Mouse (Mus musculus): ENCODE measurements at regions not wholly inside any gene's neighbourhood (a gene's known extent, or its start where the extent isn't known, plus 50 kb on each side); places are given as distances from the start of the nearest gene placed in this dataset.
A peak's percentile ranks its signal among the peaks of the same experiment; 100 is the strongest.

DNA sequence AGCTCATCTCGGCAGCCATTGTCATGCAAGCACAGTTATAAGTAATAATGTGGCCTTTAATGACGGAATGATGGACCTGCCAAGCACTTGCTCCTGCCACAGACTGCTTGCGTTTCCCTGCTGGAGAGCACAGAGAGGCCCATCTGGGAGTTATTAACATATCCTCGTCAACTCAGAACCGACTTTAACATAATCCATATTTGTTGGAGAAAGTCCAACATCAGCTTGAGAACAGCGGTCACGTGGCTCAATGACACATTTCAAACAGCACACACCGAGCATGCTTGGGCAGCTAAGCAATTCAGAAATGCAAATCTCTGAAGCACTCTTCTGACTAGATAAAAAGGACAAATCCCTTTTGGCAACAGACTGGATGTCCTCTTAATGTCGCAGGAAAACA, 332.7 kb upstream of the Atp5g3 start (continued):
- TF ChIP-seq PAX5 (IDR thresholded peaks at IDR 0.05; ENCODE audit: low read length) (no peak), UBTF (IDR thresholded peaks at IDR 0.05; ENCODE audit: low read depth, low read length) (no peak), CTCF (conservative IDR thresholded peaks at IDR 0.05 in 1 of 2, IDR thresholded peaks at IDR 0.05 in 1 of 2; ENCODE audit: low read depth in 2 of 2, low read length in 2 of 2) (no peak), ZC3H11A (IDR thresholded peaks at IDR 0.05; ENCODE audit: low read depth, low read length) (no peak), ZKSCAN1 (IDR thresholded peaks at IDR 0.05; ENCODE audit: borderline replicate concordance, low read depth, low read length) (no peak), MAZ (IDR thresholded peaks at IDR 0.05; ENCODE audit: low read depth, low read length) (no peak), KAT2A (IDR thresholded peaks at IDR 0.05; ENCODE audit: insufficient replicate concordance, low read length) (no peak), TCF12 (IDR thresholded peaks at IDR 0.05; ENCODE audit: low read depth, low read length) (peak; percentile 18; the same call in 1 of the 2 replicates)

DNA sequence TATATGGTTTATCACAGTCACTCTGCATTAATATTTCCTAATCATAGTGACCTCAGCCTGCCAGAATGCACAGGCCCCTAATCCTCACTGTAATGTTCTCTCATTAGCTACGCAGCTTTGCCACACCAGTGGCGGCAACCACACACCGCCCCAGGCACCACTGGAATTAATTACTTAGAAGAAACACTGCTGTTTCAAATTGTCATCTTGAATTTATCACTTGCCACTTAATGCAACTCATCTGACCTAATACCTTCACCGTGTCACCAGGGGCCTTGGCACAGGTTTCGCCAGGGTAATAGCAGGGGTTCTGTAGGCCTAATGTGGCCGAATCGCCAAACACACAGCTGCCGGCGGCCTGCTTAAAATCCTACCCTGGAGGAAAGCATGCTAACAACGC, 328.5 kb upstream of the Atp5g3 start:
- Histone ChIP-seq H3K27ac (ENCODE audit: insufficient read depth, low read depth) (no peak overlapping the region), H3K4me1 (ENCODE audit: control insufficient read depth in 1 of 2, insufficient read depth in 2 of 2) (peaks cover 4 to 13% of the 10 kb centered on the region in 2 experiments), H3K27me3 (replicated peaks) (no peaks in the 10 kb centered on the region), H3K4me3 (replicated peaks in 1 of 3; ENCODE audit: low read depth in 2 of 3, low read length in 2 of 3, poor library complexity in 1 of 3) (no peak overlapping the region), H3K4me2 (ENCODE audit: insufficient read depth, low read depth, poor library complexity, severe bottlenecking) (no peak overlapping the region), H3K9ac (ENCODE audit: insufficient read depth, low read depth) (no peak overlapping the region), H3K79me2 (replicated peaks; ENCODE audit: control insufficient read depth, extremely low read depth, insufficient read depth, poor library complexity, severe bottlenecking) (no peaks in the 10 kb centered on the region), H3K36me3 (replicated peaks in 1 of 2; ENCODE audit: control insufficient read depth in 1 of 2, insufficient read depth in 1 of 2, low read length in 1 of 2) (no peaks in the 10 kb centered on the region), H3K9me3 (replicated peaks; ENCODE audit: low read length) (no peaks in the 10 kb centered on the region)
- TF ChIP-seq UBTF (IDR thresholded peaks at IDR 0.05; ENCODE audit: low read depth, low read length) (no peak), POLR2AphosphoS2 (IDR thresholded peaks at IDR 0.05; ENCODE audit: low read depth, low read length) (no peak), ZKSCAN1 (IDR thresholded peaks at IDR 0.05; ENCODE audit: borderline replicate concordance, low read depth, low read length) (no peak), ELF1 (IDR thresholded peaks at IDR 0.05; ENCODE audit: low read depth, low read length) (no peak), E2F4 (IDR thresholded peaks at IDR 0.05; ENCODE audit: insufficient replicate concordance, low read depth, low read length) (no peak), ZMIZ1 (IDR thresholded peaks at IDR 0.05; ENCODE audit: low read depth, low read length) (no peak), ETS1 (conservative IDR thresholded peaks at IDR 0.05; ENCODE audit: low read depth, low read length) (no peak), GABPA (IDR thresholded peaks at IDR 0.05; ENCODE audit: insufficient replicate concordance, low read depth, low read length) (no peak), CHD2 (IDR thresholded peaks at IDR 0.05; ENCODE audit: low read length) (no peak), HCFC1 (IDR thresholded peaks at IDR 0.05; ENCODE audit: low read depth, low read length) (no peak), JUND (conservative IDR thresholded peaks at IDR 0.05; ENCODE audit: low read depth, low read length) (no peak), USF2 (conservative IDR thresholded peaks at IDR 0.05; ENCODE audit: low read depth, low read length) (no peak), JUN (IDR thresholded peaks at IDR 0.05; ENCODE audit: insufficient read depth, low read depth, low read length) (no peak), RCOR1 (conservative IDR thresholded peaks at IDR 0.05; ENCODE audit: low read depth, low read length) (no peak), ZC3H11A (IDR thresholded peaks at IDR 0.05; ENCODE audit: low read depth, low read length) (no peak), MYC (IDR thresholded peaks at IDR 0.05; ENCODE audit: low read depth, low read length) (no peak), MAZ (IDR thresholded peaks at IDR 0.05; ENCODE audit: low read depth, low read length) (no peak), ZNF384 (IDR thresholded peaks at IDR 0.05; ENCODE audit: low read depth, low read length) (no peak)
- DNase-seq (ENCODE audit: extremely low read depth) = no peak
- in situ Hi-C loops (cut with MboI; ENCODE audit: low pct_ligation_motif_present, low pct_unique_long_range_greater_than_20kb, low sequenced_read_pairs) (no loop called here), dilution Hi-C loops (cut with MboI; ENCODE audit: extremely low pct_ligation_motif_present, extremely low pct_unique_long_range_greater_than_20kb, low sequenced_read_pairs) (no loop called here)
